Mouse (Mus musculus): Measurements from ENCODE around the gene Ptma. TPM values are rescaled to one million over a fixed set of nuclear protein-coding genes. Genes with fewer than 3 reads are reported as not detected.
"Not testable (repeated sequence)": the region's sequence is repeated elsewhere in the genome, so short reads cannot be mapped to it uniquely, and the experiment has no call there.

Ptma gene
- polyA plus RNA-seq, 1 experiment = 2,341 TPM

DNA sequence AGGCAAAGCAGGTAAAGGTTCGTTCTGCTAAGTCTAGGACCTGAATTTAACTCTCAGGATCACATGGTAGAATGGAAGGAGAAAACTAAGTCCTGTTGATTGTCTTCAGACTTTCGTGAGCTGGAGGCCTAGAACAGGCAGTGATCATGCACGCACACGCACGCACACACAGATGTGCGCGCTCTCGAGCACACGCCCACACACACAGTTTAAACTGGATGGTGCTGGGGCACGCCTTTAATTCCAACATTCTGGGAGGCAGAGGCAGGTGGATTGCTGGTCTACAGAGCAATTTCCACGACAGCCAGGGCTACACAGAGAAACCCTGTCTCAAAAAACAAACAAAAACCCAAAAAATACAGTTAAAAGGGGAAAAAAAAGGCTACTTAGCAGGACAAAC, 44.2 kb upstream of the Ptma start:
- no peak for DNase-seq
- H3K4me1 ChIP-seq (replicated peaks; ENCODE audit: control insufficient read depth, insufficient read depth, low read length) = peaks cover 2% of the 10 kb centered on the region; the same call in 1 of the 2 replicates
- H3K4me3 ChIP-seq (ENCODE audit: control insufficient read depth, insufficient read depth, low read length) = no peak overlapping the region
- no peak for TF ChIP-seq POLR2A (IDR thresholded peaks at IDR 0.05; ENCODE audit: control insufficient read depth, extremely low read depth, insufficient read depth, low read length, poor library complexity)
- TF ChIP-seq CTCF (IDR thresholded peaks at IDR 0.05; ENCODE audit: borderline replicate concordance, control insufficient read depth, extremely low read depth, insufficient read depth, low read length, poor library complexity) = no peak
- WGBS = 91% methylated on average over 11 of the region's 11 CpGs
- no peaks in the 10 kb centered on the region for H3K27me3 ChIP-seq (ENCODE audit: control insufficient read depth, insufficient read depth, low read length)
- H3K36me3 ChIP-seq (ENCODE audit: control insufficient read depth, insufficient read depth, low read length) = no peaks in the 10 kb centered on the region
- H3K27ac ChIP-seq (ENCODE audit: control insufficient read depth, insufficient read depth, low read length) = no peak overlapping the region

DNA sequence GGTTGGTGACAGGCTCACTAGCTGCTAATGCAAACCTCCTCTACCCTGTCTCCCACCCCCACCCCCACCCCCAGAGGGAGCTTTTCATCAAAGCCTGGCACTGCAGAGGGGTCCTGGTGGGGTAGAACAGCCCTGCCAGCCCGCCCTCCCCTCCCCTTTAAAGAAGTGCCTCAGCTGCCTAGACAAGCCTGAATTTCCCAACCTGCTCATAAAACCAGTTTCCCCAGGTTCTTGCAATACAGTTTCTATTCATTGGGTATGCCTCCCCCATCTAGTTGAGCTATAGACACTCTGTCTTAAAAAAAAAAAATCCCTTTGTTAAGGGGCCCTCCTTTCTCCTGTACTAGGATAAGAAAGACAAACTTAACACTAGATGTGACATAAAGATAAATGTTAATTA, 43.8 kb upstream of the Ptma start:
- Histone ChIP-seq H3K27ac (ENCODE audit: control insufficient read depth, insufficient read depth, low read length) (no peak overlapping the region), H3K4me1 (replicated peaks; ENCODE audit: control insufficient read depth, insufficient read depth, low read length) (peaks cover 2% of the 10 kb centered on the region; the same call in 1 of the 2 replicates), H3K4me3 (ENCODE audit: control insufficient read depth, insufficient read depth, low read length) (no peak overlapping the region), H3K27me3 (ENCODE audit: control insufficient read depth, insufficient read depth, low read length) (no peaks in the 10 kb centered on the region), H3K36me3 (ENCODE audit: control insufficient read depth, insufficient read depth, low read length) (no peaks in the 10 kb centered on the region)
- no peak for DNase-seq
- TF ChIP-seq POLR2A (IDR thresholded peaks at IDR 0.05; ENCODE audit: control insufficient read depth, extremely low read depth, insufficient read depth, low read length, poor library complexity) (no peak), CTCF (IDR thresholded peaks at IDR 0.05; ENCODE audit: borderline replicate concordance, control insufficient read depth, extremely low read depth, insufficient read depth, low read length, poor library complexity) (no peak)
- 90% methylated on average over 1 of the region's 1 CpGs for WGBS

DNA sequence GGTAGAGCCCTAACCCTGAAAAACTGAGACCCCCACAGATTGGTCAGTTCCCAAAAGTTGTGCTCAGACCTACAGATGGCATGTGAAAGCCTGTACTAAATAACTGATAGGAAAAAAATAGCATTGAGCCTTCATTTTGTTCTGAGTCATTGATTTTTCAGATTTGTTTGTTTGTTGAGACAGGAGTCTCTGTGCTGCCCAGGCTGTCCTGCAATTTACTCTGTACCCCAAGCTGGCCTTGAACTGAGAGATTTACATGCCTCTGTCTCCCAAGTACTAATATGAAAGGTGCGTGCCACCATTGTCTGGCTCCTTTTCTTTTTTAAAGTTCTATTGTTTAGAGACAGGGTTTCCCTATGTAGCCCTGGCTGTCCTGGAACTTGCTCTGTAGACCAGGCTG, 41.2 kb upstream of the Ptma start:
- no peak for DNase-seq
- peaks cover 8% of the 10 kb centered on the region for H3K4me1 ChIP-seq (replicated peaks; ENCODE audit: control insufficient read depth, insufficient read depth, low read length)
- WGBS = 93% methylated on average over 1 of the region's 1 CpGs
- no peaks in the 10 kb centered on the region for H3K27me3 ChIP-seq (ENCODE audit: control insufficient read depth, insufficient read depth, low read length)
- H3K4me3 ChIP-seq (ENCODE audit: control insufficient read depth, insufficient read depth, low read length) = no peak overlapping the region
- no peak for TF ChIP-seq POLR2A (IDR thresholded peaks at IDR 0.05; ENCODE audit: control insufficient read depth, extremely low read depth, insufficient read depth, low read length, poor library complexity)
- no peak for TF ChIP-seq CTCF (IDR thresholded peaks at IDR 0.05; ENCODE audit: borderline replicate concordance, control insufficient read depth, extremely low read depth, insufficient read depth, low read length, poor library complexity)
- no peak overlapping the region for H3K27ac ChIP-seq (ENCODE audit: control insufficient read depth, insufficient read depth, low read length)
- H3K36me3 ChIP-seq (ENCODE audit: control insufficient read depth, insufficient read depth, low read length) = no peaks in the 10 kb centered on the region

DNA sequence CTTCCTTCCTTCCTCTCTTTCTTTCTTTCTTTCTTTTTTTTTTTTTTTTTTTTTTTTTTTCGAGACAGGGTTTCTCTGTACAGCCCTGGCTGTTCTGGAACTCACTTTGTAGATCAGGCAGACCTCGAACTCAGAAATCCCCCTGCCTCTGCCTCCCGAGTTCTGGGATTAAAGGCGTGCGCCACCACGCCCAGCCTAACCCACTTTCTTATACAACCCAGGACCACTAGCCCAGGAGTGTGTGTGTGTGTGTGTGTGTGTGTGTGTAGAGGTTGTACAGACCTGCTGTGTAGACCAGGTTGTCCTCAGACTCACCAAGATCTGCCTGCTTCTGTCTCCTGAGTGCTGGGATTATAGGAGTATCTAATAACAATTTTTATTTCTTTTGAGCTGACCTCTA, 40.7 kb upstream of the Ptma start:
- H3K36me3 ChIP-seq (ENCODE audit: control insufficient read depth, insufficient read depth, low read length) = not testable (repeated sequence)

DNA sequence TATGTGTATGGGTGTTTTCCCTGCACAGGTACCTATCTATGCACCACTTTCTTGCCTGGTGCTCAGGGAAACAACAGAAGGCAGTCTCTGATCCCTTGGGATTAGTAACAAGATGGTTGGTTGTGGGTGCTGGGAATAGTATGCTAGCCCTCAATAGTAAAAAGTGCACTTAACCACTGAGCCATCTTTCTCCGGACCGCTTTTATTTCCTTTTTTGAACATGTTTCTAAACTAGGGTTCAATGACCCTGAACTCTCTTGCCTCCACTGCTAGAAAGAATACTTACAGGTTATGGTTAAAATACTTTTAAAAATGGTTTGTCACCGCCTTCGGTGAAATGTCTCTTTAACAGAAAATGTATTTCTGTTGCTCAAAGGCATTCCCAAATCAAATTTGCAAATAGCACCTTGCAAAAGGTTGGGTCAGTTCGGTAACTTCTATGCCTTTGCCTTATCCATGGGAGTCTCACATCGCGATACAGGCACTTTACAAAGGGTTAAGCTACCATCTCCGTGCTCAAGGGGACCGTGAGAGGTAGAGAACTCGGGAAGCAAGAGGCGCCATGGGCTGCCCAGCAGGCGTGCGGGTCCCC, 39.7 kb upstream of the Ptma start:
- WGBS = 5% methylated on average over 13 of the region's 13 CpGs
- H3K4me1 ChIP-seq (replicated peaks; ENCODE audit: control insufficient read depth, insufficient read depth, low read length) = peaks cover 22% of the 10 kb centered on the region
- H3K36me3 ChIP-seq (ENCODE audit: control insufficient read depth, insufficient read depth, low read length) = no peaks in the 10 kb centered on the region
- DNase-seq = no peak
- TF ChIP-seq CTCF (IDR thresholded peaks at IDR 0.05; ENCODE audit: borderline replicate concordance, control insufficient read depth, extremely low read depth, insufficient read depth, low read length, poor library complexity) (no peak), POLR2A (IDR thresholded peaks at IDR 0.05; ENCODE audit: control insufficient read depth, extremely low read depth, insufficient read depth, low read length, poor library complexity) (no peak)
- peak overlapping the region; percentile 54 for H3K4me3 ChIP-seq (ENCODE audit: control insufficient read depth, insufficient read depth, low read length)
- peak overlapping the region; percentile 78 for H3K27ac ChIP-seq (ENCODE audit: control insufficient read depth, insufficient read depth, low read length)
- no peaks in the 10 kb centered on the region for H3K27me3 ChIP-seq (ENCODE audit: control insufficient read depth, insufficient read depth, low read length)

More for the DNA sequence above, 40.7 kb upstream of the Ptma start:
- over 99% methylated on average over 6 of the region's 6 CpGs for WGBS
- peaks cover 12% of the 10 kb centered on the region for H3K4me1 ChIP-seq (replicated peaks; ENCODE audit: control insufficient read depth, insufficient read depth, low read length)
- H3K27me3 ChIP-seq (ENCODE audit: control insufficient read depth, insufficient read depth, low read length); H3K27ac ChIP-seq (ENCODE audit: control insufficient read depth, insufficient read depth, low read length); H3K4me3 ChIP-seq (ENCODE audit: control insufficient read depth, insufficient read depth, low read length); DNase-seq: not testable (repeated sequence)

DNA sequence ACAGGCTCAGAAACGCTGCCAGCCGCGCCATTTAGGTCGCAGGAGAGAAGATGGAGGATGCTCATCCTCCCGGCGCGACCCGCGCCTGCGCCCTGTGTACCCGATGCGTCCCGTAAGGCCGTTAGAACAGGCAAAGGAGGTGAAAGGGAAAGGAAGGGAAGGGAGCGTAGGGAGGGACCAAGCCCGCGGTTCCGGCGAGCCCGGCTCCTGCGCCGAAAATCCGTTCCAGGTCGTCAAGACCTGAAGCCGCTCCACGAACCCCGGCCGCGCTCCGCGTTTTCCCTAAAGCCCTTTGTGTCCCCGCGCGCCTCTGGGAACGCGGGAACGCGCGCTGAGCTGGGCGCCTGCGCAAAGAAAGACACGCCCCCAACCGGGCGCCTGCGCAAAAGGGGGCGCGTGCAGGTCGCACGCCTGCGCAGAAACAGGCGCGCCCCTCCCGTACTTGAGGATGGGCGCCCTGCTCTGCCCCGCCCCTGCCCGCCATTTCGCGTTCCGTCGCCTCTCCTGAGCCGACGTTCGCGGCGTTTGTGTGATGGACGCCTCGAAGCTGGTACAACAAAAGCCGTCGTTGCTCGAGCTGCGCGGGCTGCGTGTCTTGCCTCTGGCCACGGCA, 39.1 kb upstream of the Ptma start:
- WGBS = under 1% methylated on average over 74 of the region's 74 CpGs

More for the DNA sequence above, 39.1 kb upstream of the Ptma start:
- H3K4me3 ChIP-seq (ENCODE audit: control insufficient read depth, insufficient read depth, low read length) = peak overlapping the region; percentile 85
- TF ChIP-seq CTCF (IDR thresholded peaks at IDR 0.05; ENCODE audit: borderline replicate concordance, control insufficient read depth, extremely low read depth, insufficient read depth, low read length, poor library complexity) (no peak; the same call in 1 of the 2 replicates), POLR2A (IDR thresholded peaks at IDR 0.05; ENCODE audit: control insufficient read depth, extremely low read depth, insufficient read depth, low read length, poor library complexity) (peak; percentile 98)
- DNase-seq = peak; percentile 98
- H3K27me3 ChIP-seq (ENCODE audit: control insufficient read depth, insufficient read depth, low read length) = no peaks in the 10 kb centered on the region
- no peaks in the 10 kb centered on the region for H3K36me3 ChIP-seq (ENCODE audit: control insufficient read depth, insufficient read depth, low read length)
- peak overlapping the region; percentile 92 for H3K27ac ChIP-seq (ENCODE audit: control insufficient read depth, insufficient read depth, low read length)
- peaks cover 28% of the 10 kb centered on the region for H3K4me1 ChIP-seq (replicated peaks; ENCODE audit: control insufficient read depth, insufficient read depth, low read length)

Data from thymus, adult 2 months (tissue).